Mouse (Mus musculus) midbrain, embryonic 16.5 days (tissue): ENCODE measurements around the gene Ap2a2. TPM values are rescaled to one million over a fixed set of nuclear protein-coding genes. Genes with fewer than 3 reads are reported as not detected.

Experiments
- ATAC-seq: fragments of 200-750 bp; cut with Nextera tagmentation; 2 replicates; pipeline ENCODE4 v1.8.0; 2017; ENCODE audit warnings: moderate TSS enrichment
- H3K27ac ChIP-seq: fragments of 300-500 bp; sonication (generic); 2 replicates; pipeline ENCODE4 v1.5.1; 2014; ENCODE audit warnings: mild to moderate bottlenecking, low read length, mixed read lengths
- H3K27me3 ChIP-seq: fragments of 300-500 bp; sonication (generic); 2 replicates; pipeline ENCODE4 v1.6.1; 2014; ENCODE audit warnings: low read depth, low read length, mixed read lengths; ENCODE audit not compliant: control insufficient read depth, insufficient read depth
- H3K36me3 ChIP-seq: fragments of 300-500 bp; sonication (generic); 2 replicates; pipeline ENCODE4 v1.6.1; 2014; ENCODE audit warnings: mild to moderate bottlenecking, low read length, moderate library complexity, mixed read lengths; ENCODE audit not compliant: control insufficient read depth, insufficient read depth
- H3K4me1 ChIP-seq: fragments of 300-500 bp; sonication (generic); 2 replicates; pipeline ENCODE4 v1.6.1; 2014; ENCODE audit warnings: mild to moderate bottlenecking, low read length, mixed read lengths; ENCODE audit not compliant: control insufficient read depth, insufficient read depth
- H3K4me2 ChIP-seq: fragments of 300-500 bp; sonication (generic); 2 replicates; pipeline ENCODE4 v1.6.1; 2014; ENCODE audit warnings: mild to moderate bottlenecking, low read length, mixed read lengths
- H3K4me3 ChIP-seq: fragments of 300-500 bp; sonication (generic); 2 replicates; pipeline ENCODE4 v1.5.1; 2014; ENCODE audit warnings: low read depth, mild to moderate bottlenecking, low read length, moderate library complexity, mixed read lengths
- H3K9ac ChIP-seq: fragments of 300-500 bp; sonication (generic); 2 replicates; pipeline ENCODE4 v1.6.1; 2014; ENCODE audit warnings: low read depth, low read length, mixed read lengths
- H3K9me3 ChIP-seq: fragments of 300-500 bp; sonication (generic); replicated peaks from 2 replicates; pipeline ENCODE4 v1.6.1; 2014; ENCODE audit warnings: mild to moderate bottlenecking, low read length, mixed read lengths; ENCODE audit not compliant: control insufficient read depth, poor library complexity, severe bottlenecking
- WGBS: fragments of 180-500 bp; shearing (Covaris S2); extraction: QIAGEN DNeasy Blood & Tissue Kit; methylation state at CpG from one replicate; pipeline ENCODE4 v1.1.7; 2014; 5-methylcytosine and 5-hydroxymethylcytosine counted together
- polyA plus RNA-seq: library from polyadenylated mRNA; unstranded; fragments of >200 nt; fragmentation: Nextera tagmentation; extraction: Ambion mirVana; gene quantifications from 2 replicates; pipeline ENCODE4 v1.2.1, GENCODE M21; 2015

Ap2a2 gene
- polyA plus RNA-seq, 1 experiment from 2014 or later: 137 TPM

DNA sequence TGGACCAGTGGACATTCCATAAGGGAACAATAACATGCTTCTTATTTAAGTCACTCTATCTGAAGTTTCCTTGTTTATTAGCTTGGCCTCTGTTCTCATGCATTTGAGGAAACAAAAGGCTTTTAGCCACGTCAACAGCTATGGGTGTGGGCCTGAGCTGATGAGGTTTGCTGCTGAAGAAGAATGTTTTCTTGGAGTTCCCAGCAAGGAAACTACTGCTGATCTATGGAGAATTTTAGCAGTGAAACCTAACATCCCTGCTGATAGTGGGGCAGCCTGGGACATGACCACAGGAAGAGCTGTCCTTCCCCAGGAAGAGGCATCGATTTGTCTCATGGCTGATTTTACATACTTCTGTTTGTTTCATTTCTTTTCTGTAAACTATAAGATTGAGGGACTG lies 11.5 kb upstream of the Ap2a2 start:
- H3K9me3 ChIP-seq: no peaks in the 10 kb centered on the region
- ATAC-seq: no peak
- H3K4me2 ChIP-seq: no peak overlapping the region
- 84% methylated on average over 2 of the region's 2 CpGs for WGBS
- no peaks in the 10 kb centered on the region for H3K36me3 ChIP-seq
- no peak overlapping the region for H3K9ac ChIP-seq
- no peak overlapping the region for H3K27ac ChIP-seq
- no peaks in the 10 kb centered on the region for H3K4me1 ChIP-seq
- H3K4me3 ChIP-seq: no peak overlapping the region
- no peaks in the 10 kb centered on the region for H3K27me3 ChIP-seq

- no peak overlapping the region for H3K4me2 ChIP-seq
- 81% methylated on average over 4 of the region's 4 CpGs for WGBS
- H3K27me3 ChIP-seq: no peaks in the 10 kb centered on the region
- no peak for ATAC-seq
- peaks cover 7% of the 10 kb centered on the region for H3K4me1 ChIP-seq
- no peak overlapping the region for H3K27ac ChIP-seq
- no peaks in the 10 kb centered on the region for H3K9me3 ChIP-seq
- no peaks in the 10 kb centered on the region for H3K36me3 ChIP-seq
- H3K4me3 ChIP-seq: no peak overlapping the region
- H3K9ac ChIP-seq: no peak overlapping the region
Measured at GRCm38 (mm10) chr7:141558329-141558776, 3.6 kb upstream of the Ap2a2 start.

DNA sequence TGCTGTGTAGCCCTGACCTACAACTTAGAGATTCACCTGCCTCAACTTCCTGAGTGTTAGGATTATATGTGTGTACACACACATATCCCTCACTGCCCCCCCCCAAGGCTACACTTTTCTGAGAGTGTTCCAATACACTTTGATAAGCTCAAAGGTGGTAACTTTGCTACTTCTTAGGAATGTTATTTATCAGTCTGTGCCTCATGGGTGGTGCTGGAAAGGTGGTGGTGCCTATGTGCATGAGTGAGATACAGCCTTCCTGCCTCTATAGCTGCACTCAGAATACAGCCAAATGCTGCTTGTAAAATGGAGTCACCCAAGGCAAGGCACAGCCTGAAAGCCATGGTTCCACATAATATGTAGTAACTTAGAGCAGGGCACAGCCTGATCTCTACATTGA lies 3.0 kb upstream of the Ap2a2 start:
- no peak overlapping the region for H3K9ac ChIP-seq
- no peaks in the 10 kb centered on the region for H3K36me3 ChIP-seq
- H3K9me3 ChIP-seq: no peaks in the 10 kb centered on the region
- no peak overlapping the region for H3K4me2 ChIP-seq
- no peak for ATAC-seq
- H3K4me1 ChIP-seq: peaks cover 13% of the 10 kb centered on the region
- no peak overlapping the region for H3K27ac ChIP-seq
- H3K27me3 ChIP-seq: no peaks in the 10 kb centered on the region
- H3K4me3 ChIP-seq: no peak overlapping the region

GRCm38 (mm10) chr7:141559726-141560325 lies 2.1 kb upstream of the Ap2a2 start:
- Histone ChIP-seq H3K27ac (no peak overlapping the region), H3K27me3 (no peaks in the 10 kb centered on the region), H3K4me3 (no peak overlapping the region), H3K9ac (no peak overlapping the region), H3K4me2 (no peak overlapping the region), H3K36me3 (no peaks in the 10 kb centered on the region), H3K9me3 (no peaks in the 10 kb centered on the region), H3K4me1 (peaks cover 22% of the 10 kb centered on the region)
- 81% methylated on average over 2 of the region's 2 CpGs for WGBS
- no peak for ATAC-seq

GRCm38 (mm10) chr7:141560471-141560870 lies 1.5 kb upstream of the Ap2a2 start:
- H3K9me3 ChIP-seq: no peaks in the 10 kb centered on the region
- H3K36me3 ChIP-seq: no peaks in the 10 kb centered on the region
- no peak for ATAC-seq
- 79% methylated on average over 4 of the region's 4 CpGs for WGBS
- no peak overlapping the region for H3K9ac ChIP-seq
- no peak overlapping the region for H3K27ac ChIP-seq
- no peak overlapping the region for H3K4me3 ChIP-seq
- no peak overlapping the region for H3K4me2 ChIP-seq
- H3K4me1 ChIP-seq: peaks cover 27% of the 10 kb centered on the region
- no peaks in the 10 kb centered on the region for H3K27me3 ChIP-seq

DNA sequence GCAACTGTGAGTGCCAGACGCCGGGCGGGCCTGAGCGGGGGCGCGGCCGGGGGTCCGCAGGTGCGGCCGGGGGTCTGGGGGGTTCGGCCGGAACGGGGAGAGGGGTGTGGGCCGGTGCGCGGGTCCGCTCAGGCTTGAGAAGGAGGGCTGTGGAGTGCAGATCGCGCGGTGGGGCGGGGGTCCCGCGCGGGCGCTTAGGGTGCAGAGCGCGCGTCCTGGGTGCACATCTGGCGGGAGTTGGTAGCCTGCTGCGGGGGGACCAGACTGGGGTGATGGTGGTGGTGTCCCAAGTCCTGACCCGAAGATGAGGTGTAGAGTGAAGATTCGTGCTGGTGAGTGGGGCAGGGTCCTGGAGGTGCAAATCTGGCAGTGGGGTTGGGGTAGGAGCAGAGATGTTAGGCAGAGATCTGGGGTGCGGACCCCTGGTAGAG lies 463 bp downstream of the Ap2a2 start:
- Histone ChIP-seq H3K4me3 (peak overlapping the region; percentile 99), H3K9ac (peak overlapping the region; percentile 100), H3K27me3 (no peaks in the 10 kb centered on the region), H3K9me3 (no peaks in the 10 kb centered on the region), H3K4me1 (peaks cover 35% of the 10 kb centered on the region), H3K36me3 (no peaks in the 10 kb centered on the region), H3K27ac (peak overlapping the region; percentile 88), H3K4me2 (peak overlapping the region; percentile 92)
- WGBS: 1% methylated on average over 23 of the region's 33 CpGs
- peak; percentile 53 for ATAC-seq

DNA sequence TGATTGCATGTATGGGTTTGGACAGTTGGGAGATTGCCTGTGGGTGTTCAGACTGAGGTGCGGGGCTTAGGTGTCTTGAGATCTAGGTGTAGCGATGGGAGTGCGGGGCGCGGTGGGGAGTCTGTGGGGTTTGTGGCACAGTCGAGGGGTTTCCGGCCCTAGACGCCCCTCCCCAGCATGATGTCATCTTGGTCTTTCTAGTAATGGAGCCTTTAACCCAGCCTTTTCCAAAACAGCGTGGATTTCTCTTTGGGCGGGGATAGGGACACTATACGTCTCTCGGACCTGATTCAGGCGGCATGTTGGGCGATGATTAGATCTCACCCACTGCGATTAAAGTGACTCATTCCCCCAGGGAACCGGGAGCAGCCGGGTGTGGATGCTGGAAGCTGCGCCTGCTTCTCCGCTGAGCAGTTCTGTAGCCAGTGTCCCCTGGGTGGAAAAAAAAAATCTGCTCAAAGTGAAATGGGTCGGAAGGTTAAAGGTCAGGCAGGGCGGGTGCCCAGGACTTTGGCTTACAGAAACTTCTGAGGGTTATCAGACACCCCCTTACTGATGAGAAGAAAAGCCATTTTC lies 967 bp downstream of the Ap2a2 start:
- ATAC-seq: peak; percentile 40
- peak overlapping the region; percentile 99 for H3K4me3 ChIP-seq
- H3K4me1 ChIP-seq: peaks cover 36% of the 10 kb centered on the region
- under 1% methylated on average over 21 of the region's 21 CpGs for WGBS
- H3K36me3 ChIP-seq: no peaks in the 10 kb centered on the region
- peak overlapping the region; percentile 92 for H3K4me2 ChIP-seq
- no peaks in the 10 kb centered on the region for H3K27me3 ChIP-seq
- H3K9ac ChIP-seq: peak overlapping the region; percentile 100
- peak overlapping the region; percentile 88 for H3K27ac ChIP-seq
- no peaks in the 10 kb centered on the region for H3K9me3 ChIP-seq

GRCm38 (mm10) chr7:141564561-141564960 lies 2.6 kb downstream of the Ap2a2 start:
- WGBS: 87% methylated on average over 7 of the region's 7 CpGs
- Histone ChIP-seq H3K4me1 (peaks cover 45% of the 10 kb centered on the region), H3K9ac (no peak overlapping the region), H3K27ac (no peak overlapping the region), H3K27me3 (no peaks in the 10 kb centered on the region), H3K4me2 (no peak overlapping the region), H3K36me3 (no peaks in the 10 kb centered on the region), H3K4me3 (no peak overlapping the region), H3K9me3 (no peaks in the 10 kb centered on the region)
- ATAC-seq: no peak

- ATAC-seq: no peak
- Histone ChIP-seq H3K27ac (no peak overlapping the region), H3K9ac (no peak overlapping the region)
Measured at GRCm38 (mm10) chr7:141566587-141566986, 4.6 kb downstream of the Ap2a2 start.

More at GRCm38 (mm10) chr7:141566587-141566986, 4.6 kb downstream of the Ap2a2 start:
- H3K4me1 ChIP-seq: peaks cover 41% of the 10 kb centered on the region
- no peak overlapping the region for H3K4me3 ChIP-seq
- no peaks in the 10 kb centered on the region for H3K9me3 ChIP-seq
- no peaks in the 10 kb centered on the region for H3K27me3 ChIP-seq
- no peak overlapping the region for H3K4me2 ChIP-seq
- H3K36me3 ChIP-seq: no peaks in the 10 kb centered on the region
- WGBS: 62% methylated on average over 7 of the region's 7 CpGs
